Mouse (Mus musculus): ENCODE results near the gene Med23. TPM values are rescaled to one million over a fixed set of nuclear protein-coding genes. Genes with fewer than 3 reads are reported as not detected.

The Med23 gene
- polyA plus RNA-seq (2014; fragmentation: Illumina TruSeq; extraction: RNeasy Lipid Tissue Mini Kit (QIAGEN cat#74804); ENCODE audit: low read depth, low replicate concordance) = 22.9 TPM

GRCm38 (mm10) chr10:24869760-24870290, at the start of gene Med23:
Gene Med23, plus strand, starts transcription at chr10:24869986.

GRCm38 (mm10) chr10:24842676-24843075, 27.1 kb upstream of the Med23 start, which contains the start of gene Enpp3:
Gene Enpp3, minus strand, starts transcription at chr10:24842823.

DNA sequence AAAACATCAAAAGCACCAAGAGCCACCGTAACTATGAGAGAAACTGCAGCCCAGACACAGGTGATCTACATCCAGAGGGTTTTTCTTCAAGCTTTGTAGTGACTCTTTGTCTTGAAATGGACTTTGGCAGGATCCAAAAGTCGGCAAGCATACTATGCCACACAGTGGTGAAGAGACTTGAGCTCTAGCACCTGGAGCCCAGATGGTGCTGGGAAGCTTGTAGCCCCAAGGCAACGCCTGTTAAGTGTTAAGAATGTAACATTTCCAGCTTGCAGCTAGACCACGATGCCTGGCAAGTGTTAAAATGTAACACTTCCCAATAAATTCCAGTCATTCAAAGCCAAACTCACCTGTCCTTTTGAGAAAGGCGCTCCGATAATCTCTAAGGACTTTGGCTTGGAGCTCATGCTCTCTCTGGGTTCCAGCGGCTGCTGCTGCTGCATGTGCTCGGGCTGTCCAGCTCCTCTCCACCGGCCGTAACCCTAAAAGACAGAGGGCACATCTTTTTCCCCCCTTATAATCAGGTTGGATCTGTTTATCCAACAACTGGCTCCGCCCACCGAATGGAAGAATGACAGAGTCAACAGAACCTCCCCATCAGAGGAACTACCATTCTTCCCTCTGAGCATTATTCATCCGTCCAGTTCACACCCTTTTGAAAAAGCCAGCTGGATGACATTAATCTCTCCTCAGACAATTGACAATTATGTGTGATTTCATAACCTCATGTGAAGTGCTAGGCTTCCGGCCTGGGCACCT, 57.4 kb downstream of the Med23 start, which contains the start of gene Arg1:
Arg1 (minus strand) TSS at position 523 of the 759 bp plus-strand sequence.

Other genes with a start within 250 kb of the Med23 start
- gene Enpp1, start 157.8 kb upstream of the Med23 start, polyA plus RNA-seq (2014; fragmentation: Illumina TruSeq; extraction: RNeasy Lipid Tissue Mini Kit (QIAGEN cat#74804); ENCODE audit: low read depth, low replicate concordance) = 51.3 TPM
- 49.7 TPM for gene Enpp3, start 27.2 kb upstream of the Med23 start, polyA plus RNA-seq (2014; fragmentation: Illumina TruSeq; extraction: RNeasy Lipid Tissue Mini Kit (QIAGEN cat#74804); ENCODE audit: low read depth, low replicate concordance)
- gene Arg1, start 57.5 kb downstream of the Med23 start, polyA plus RNA-seq (2014; fragmentation: Illumina TruSeq; extraction: RNeasy Lipid Tissue Mini Kit (QIAGEN cat#74804); ENCODE audit: low read depth, low replicate concordance) = not detected

Measured in kidney, adult 10 weeks (tissue).